Mouse (Mus musculus) kidney, postnatal 25 days (tissue): Measurements from ENCODE around the gene Sipa1l1.
"Not testable (repeated sequence)": the region's sequence is repeated elsewhere in the genome, so short reads cannot be mapped to it uniquely, and the experiment has no call there.

Experiments used
- DNase-seq, 2 experiments: peaks; one replicate each; pipeline ENCODE4 v3.0.0; 2021; ENCODE audit warnings: mixed read lengths in 2 of 2

Sipa1l1 gene

DNA sequence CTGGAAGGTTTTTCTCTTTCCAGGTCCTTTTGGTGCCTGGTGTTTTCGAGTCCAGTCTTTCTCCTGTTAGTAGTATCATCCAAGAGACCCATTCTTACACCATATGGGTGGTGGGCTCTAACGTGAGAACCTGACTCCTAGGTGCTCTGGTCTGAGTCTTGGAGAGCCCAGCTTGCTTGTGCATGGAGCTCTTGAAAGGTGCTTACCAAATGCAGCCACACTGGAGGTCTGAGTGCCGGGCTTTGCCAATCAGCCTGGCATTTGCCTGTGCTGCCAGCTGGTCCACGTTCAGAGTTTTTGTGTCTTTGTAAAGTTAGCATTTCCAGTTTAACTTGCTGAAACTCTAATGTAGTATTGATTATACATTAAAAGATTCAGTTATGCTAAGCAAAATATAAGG lies 9.5 kb downstream of the Sipa1l1 start:
- no peak for DNase-seq

DNA sequence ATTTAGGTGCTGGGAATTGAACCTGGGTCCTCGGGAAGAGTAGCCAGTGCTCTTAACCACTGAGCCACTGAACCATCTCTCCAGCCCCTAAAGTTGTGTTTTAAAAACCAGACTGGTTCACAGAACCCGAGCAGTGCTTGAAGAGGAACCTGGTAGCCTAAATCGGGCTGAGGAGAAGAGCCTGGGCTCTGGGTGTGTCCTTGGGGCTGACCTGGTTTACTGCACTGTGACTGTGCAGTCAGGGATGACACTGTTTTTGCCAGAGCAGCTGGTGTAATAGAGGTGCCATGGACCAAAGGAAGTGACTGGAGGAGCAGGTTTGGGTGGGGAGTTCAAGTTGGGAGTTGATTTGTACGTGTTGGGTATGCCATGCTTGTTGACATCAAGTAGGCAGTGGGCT lies 10.5 kb downstream of the Sipa1l1 start:
- no peak for DNase-seq

DNA sequence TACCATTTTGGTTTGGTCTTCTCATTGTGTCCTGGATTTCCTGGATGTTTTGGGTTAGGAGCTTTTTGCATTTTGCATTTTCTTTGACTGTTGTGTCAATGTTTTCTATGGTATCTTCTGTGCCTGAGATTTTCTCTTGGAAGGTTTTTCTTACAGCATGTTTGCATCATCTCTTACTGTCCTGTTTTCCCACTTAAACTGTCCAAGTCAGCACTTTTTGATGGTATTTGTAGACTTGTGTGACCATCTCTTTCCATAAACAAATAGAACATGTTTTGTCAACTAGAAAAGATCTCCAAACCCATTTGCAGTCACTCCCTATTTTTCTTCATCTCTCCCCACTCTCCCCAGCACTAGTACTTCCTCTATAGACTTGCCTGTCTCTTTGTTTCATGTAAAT lies 17.0 kb downstream of the Sipa1l1 start:
- DNase-seq: not testable (repeated sequence)

DNA sequence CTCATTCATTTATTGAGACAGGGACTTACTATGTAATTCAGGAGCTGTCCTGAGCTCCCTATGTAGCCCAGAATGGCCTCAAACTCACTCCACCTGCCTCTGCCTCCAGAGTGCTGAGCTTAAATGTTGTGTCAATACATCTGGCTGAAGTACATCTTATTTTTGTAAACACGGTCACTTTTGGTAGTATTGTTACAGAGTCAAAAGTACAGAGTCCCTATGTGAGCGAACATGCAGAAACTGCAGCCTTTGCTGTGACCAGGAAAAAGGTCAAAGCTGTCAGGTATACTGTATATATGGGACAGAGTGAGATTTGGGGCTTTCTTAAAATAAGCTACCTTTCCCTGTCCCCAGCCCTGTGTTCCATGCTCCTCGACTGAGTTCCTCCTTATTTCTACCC lies 17.6 kb downstream of the Sipa1l1 start:
- no peak for DNase-seq

DNA sequence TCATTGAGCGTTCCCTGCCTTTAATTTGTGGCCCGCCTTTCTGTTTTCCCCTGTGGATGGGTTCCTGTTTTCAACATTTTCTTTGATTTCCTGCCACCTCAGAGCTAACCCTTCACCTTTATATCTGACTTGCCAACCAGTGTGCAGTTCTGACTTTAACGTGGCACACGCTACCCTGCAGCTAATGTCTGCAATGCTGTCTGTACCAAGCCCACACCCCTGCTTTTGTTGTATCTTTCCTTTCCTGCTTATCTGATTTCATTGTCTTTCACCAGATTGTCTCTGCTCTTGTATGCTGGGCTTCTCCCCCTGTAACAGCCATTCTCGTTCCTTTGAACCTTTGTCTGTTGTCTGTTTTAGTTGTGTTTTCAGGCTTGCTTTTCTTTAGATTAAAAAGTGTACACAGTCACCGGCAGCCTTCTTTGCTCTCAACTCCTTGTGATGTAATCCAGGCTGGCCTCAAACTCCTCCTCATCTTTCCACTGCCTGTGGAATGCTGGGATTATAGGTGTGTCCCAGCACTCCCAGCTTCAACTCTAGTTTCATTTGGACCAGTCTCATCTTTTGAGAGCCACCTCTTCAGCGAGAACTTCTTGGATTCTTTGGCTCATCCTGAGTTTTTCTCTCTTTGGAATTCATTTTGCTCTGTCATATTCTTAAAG lies 18.2 kb downstream of the Sipa1l1 start:
- DNase-seq: no peak

DNA sequence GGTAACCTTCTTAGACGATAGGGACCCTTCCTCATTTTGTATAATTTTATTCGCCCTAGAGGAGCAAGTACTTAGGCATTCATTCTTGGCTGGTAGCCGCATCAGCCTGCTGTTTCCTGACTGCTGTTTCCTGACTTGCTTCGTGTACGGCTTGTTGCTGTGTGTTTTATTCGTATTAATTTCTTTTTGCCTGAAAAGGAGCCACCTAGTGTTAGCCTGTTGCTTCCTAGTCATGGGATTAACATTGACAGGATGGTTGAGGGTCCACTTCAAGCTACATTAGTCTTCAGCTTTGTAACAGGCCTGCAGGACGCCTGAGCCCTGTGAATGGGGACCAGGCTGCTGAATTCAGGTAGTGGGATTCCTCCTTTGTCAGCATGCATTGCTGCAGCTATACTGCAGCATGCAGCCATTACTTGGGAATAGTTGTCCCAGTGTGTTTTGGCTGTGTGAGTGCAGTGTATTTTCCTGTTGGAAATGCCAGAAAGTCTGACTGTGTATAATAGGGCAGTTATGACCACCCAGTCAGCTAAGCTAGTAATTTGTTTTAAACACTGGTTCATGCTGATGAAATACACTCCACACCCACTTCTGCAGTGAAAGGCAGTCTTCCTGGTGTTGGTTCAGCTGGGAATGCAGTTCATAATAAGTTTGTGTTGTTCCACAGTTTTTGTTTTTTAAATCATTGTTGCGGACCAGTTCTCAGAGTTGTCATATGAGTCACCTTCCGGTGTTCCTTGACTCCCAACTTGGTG lies 19.4 kb downstream of the Sipa1l1 start:
- peak; percentile 24 to 39 for DNase-seq

DNA sequence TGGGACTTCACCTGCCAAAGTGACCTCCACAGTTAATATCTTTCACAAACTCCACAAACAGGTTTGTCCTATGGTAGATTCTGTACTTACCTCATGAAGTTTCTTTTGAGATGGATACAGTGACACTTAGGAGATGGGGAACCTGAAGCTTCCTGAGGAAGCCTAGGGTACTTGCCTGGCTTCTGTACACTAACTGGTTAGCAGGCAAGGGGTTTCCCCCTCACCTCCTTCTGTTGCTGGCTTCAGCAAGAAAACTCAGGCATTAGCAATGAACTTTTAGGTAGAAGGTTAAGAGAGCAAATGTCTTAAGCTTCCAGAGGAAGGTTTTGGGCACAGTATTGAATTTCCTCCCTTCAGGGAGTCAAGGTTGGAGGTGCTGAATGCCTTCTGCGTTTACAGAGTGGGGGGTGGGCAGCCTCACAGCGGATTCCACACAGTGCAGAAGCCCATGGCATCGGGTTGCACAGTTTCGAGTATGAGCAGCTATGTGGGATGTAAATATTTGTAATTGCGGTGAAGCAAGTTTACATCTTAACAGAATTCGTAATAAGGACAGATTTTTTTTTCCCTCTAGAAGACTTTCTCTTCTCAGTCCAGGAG lies 20.1 kb downstream of the Sipa1l1 start:
- DNase-seq: no peak

DNA sequence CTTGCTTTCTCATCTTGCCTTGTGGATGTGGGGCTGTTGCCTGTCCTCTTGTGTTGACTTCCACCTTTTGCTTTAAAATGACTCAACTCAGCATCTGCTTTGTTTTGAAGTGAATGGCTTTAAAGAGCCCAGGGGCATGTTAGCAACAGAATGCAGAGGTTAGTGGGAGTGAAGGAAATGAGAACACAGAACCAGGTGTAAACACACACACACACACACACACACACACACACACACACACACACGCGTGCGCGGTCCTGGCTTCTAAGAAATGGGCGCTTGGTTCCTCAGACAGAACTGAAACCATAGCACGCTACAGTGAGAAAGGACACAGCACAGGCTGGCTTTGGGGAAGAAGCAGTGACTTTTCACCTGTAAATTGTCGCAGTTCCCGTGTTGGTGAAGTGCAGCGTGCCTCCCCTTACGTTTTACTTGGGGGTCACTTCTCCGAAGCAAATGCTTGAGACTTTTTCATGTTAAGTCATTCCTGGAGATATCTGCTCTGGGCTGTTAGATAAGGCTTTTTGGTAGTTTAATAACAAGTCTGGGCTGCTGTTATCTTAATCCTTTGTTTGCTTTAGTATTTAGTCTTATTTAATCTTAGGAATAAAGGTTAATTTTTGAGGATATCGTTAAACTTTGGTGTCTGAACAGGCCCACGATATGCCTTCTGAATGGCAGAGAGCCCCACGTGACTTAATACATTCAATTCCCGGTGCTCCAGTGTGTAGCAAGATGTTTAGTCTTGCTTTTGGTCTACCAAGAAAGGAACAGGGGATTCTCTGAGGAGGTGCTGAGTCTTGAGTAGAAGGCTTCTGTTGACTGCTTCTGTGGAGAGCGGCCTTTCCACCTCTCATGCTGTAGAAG lies 20.8 kb downstream of the Sipa1l1 start:
- peak in 1 of 2 experiments; percentile 43 for DNase-seq

DNA sequence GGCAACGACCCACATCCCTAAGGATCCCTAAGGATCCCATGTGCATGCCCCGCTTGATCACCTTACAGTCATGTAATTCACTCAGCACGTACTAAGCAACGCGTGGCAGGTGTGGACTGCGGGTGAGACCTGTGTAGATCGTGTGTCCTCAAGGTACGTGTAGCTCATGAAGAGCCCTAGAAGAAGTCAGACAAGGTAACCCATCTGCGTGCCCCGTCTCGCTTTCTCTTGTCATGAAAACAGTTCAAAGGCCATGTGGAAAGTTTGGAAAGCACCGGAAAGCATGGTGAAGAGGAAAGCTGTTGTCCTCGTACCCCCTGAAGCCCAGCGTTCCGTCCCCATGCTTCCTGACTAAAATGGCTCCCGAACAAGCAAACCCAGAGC lies 21.5 kb downstream of the Sipa1l1 start:
- DNase-seq: no peak

DNA sequence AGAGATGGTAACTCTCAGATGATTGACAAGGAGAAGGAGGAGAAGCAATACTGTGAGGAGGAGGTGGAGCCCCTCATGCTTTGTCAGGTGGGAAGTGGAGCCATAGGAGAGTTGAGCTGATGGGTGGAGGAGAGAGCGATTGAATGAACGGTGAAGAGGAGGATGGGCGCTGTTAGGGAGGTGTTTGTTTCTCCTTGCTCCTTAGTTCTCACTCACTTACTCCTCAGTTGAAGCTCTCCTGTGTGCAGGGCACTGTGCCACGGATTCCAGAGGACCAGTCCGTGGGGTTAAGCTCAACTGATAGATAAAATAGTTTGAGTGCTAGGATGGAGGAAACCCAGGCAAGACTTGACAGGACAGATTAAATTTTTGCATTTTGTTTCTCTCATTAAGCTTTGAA lies 22.6 kb downstream of the Sipa1l1 start:
- peak in 1 of 2 experiments; percentile 48 for DNase-seq

DNA sequence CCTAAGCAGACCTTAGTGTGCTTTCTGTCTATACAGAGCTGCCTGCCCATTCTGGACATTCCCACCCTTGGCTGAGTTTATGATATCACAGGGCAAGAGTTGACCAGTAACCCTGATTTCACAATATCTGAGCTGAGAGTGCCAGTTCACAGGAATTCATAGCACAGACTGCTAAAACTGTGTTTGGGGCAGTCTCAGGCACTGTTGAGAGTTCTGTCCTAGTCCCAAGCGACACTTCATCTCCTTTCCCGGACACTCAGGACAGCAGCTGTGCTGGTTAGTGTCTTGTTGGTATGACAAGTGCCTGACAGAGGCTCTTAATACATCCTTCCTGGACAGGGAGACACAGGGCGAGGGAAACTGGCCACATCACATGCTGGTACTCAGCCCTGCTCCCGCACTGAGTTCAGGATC lies 23.5 kb downstream of the Sipa1l1 start:
- DNase-seq: peak; percentile 46 to 77

DNA sequence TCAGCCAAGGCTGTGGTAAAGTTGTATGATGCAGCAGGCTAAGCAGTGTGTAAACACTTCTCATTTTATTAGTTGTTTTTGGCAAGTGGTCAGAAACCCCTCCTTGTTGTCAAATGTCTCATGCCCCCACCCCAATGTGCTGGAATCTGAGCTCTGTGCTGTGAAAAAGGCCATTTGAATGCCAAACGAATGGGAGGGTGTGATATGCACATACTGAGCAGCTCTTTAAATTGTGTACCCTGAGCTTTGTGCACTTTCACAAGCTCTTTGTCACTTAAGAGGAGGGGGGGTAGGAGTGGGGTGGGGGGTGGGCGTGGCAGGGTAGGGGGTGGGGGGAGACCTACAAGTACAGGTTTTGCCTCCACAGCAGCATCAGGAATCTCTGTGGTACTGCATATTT lies 24.4 kb downstream of the Sipa1l1 start:
- no peak for DNase-seq

DNA sequence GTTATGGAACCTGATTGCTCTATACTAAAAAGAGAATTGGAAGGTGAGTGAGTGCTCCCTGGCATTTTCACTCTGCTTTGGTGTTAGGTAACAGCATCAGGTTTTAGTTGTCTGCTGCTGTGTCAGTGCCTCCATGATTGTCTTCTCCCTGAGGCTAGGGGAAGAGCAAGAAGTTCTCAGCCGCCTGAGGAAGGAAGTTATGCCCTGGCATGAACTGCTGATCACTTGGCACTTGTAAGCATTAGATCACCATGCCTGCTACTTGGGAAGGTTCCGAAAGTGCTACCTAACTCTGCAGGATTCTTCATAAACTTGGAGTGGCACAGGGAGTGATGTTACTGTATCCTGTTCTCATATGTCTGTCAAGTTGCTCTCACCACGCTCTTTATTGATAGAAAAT lies 25.8 kb downstream of the Sipa1l1 start:
- no peak for DNase-seq

DNA sequence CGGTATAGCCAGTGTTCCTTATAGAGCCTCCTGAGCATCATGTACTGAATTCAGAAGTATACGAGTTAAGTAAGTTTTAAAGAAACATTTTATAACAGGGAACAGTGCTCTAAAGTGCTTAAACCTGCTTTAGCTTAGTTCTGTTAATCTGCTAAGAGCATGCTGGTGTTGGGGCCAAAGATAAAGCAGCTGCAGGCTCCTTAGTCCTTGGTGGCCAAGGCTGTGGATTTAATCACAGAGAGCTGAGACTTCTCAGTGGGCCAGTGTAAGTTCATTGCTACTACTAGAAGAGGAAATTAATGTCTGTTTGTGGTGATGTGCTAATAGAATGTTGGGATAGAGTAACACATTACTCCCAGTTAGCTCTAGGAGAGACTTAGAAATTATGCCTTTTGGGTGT lies 27.1 kb downstream of the Sipa1l1 start:
- DNase-seq: no peak

DNA sequence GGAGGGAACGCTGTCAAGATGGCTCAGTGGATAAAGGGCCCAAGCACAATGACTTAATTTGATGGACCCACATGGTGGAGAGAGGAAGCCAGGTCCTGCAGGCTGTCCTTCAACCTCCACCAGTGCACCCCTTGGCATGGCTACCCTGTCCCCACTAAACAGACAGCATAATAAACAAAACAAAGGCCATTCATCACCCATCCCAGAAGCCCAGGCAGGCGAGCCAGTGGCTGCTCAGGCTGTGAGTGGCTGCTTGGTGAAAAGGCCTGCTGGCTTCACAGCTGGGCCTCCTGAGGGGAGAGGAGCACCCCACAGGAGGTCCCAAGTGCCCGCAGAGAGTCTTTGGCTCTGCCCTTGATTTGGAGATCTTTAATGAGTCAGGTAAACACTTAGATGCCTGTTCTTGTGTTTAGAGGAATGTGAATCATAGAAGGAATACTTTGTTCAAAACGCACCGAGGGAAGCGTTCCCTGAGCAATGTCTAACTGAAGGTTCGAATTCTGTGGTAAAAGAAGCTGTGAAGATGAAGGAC lies 27.6 kb downstream of the Sipa1l1 start:
- DNase-seq: no peak

DNA sequence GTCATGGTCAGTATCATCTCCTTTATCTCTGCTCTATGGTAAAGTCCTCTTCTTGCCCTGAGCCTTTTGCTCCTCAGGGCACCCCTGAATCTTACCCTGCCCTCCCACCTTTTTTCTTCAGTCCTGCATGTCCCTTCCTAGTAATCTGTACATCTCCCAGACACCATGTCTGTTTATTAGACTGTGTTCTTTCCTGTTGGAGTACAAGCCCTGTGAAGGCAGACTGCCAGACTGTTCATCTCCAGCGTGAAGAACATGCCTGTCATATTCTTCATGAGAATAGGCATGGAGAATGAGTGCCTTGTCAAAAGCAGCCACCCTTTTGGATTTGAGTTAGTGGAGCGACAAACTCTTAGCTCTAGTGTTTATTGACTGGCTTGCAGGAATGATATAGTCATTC lies 28.1 kb downstream of the Sipa1l1 start:
- no peak for DNase-seq

DNA sequence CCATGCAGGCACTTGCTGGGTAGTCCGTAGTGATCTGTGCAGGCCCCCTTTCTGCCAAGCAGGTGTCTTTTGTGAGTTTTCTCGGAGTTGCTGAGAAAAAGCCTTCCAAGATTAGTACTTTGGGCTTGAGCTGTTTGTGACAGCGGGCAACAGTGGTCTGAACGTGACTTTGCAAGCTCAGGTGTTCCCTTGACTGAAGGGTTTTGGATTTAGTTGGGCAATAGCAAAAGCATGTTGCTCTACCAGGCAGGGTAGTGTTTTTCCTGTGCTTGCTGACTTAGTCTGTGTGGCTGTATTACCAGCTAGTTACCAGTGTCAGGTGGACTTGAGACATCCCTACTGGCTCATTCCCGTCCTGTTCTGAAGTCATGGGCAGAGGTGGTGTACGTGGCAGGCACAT lies 30.2 kb downstream of the Sipa1l1 start:
- DNase-seq: no peak

DNA sequence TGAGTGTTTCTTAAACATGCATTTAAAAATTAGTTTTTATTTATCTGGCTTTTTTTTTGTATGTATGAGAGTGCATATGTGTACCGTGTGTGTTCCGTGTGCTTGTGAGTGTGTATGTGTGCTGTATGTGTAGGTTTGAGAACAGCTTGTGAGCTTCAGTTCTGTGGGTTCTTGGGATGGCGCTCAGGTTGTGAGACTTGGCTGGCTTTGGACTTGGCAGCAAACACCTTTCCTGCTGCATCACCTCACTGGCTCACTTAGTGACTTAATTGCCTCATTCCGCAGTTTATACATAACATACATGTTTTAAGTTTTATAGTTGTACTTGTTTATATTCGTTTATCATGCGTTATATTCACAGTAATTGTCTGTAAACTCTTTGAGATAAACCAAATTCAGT lies 35.0 kb downstream of the Sipa1l1 start:
- peak in 1 of 2 experiments; percentile 9 for DNase-seq

DNA sequence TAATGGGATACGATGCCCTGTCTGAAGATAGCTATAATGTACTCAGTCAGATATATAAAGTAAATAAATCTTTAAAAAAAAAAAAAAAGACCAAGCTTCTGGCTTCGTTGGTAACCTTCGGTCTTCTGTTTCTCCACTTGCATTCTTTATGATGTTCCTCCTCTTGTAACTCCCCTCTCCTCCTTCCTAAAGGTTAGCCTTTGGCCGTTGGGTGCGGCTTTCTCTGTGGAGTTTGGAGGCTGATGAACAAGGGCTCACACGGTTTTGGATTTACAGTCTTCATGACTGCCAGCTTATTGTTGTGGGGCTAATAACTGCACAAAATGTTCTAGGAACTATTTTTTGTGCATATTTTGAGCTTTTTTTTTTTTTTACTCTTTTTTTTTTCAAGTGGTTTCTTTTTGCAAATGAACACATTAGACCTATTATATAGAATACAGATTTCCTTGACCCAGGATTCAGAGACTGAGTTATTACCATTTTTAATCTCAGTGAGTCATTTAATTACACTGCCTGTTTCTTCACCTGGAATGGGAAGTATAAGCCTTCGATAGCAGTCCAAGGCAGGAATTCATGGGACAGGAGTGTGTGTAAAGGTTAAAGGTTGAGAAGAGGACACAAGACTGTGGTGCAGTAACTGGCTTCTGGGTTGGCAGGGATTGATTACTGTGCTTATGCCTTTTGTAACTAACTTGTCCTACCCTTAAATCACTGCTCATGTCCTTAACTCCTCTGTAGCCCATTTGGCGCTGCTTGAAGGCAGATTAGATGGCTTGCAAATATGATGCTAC lies 37.9 kb downstream of the Sipa1l1 start:
- DNase-seq: no peak

DNA sequence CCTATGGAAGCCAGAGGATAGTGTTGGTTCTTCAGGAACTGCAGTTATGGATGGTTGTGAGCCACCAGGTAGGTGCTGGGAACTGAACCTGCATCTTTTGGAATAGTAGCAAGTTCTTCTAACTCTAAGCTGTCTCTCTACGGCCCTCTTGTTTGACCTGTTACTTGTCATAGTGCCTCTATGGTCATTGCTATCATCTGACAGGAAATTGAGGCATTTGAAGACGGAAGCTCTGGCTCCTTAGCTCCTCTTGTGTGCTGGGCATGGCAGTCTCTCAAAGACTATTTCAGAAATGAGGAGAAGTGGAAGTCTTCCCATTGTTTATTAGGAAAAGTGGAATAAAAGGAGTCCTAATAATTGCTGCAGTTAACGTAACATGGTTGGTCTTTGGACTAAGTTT lies 38.9 kb downstream of the Sipa1l1 start:
- no peak for DNase-seq

DNA sequence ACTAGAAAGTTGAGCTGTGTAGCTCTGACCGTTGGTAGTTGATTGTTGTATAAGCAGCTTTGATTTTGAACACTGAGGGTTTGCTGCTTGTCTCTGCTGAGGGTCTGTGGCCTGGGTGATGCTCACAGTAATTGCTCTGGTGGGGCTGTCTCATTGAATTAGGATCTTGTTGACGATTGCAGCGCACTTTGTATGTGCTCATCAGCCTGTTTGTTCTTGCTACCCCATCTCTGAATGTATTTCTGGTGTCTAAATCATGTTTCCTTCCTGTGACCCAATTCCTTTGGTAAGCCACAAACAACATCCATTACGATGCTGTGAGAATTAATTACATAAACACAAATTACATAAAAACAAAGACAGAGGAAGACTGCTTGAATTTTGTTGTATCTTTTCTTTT lies 39.5 kb downstream of the Sipa1l1 start:
- no peak for DNase-seq

DNA sequence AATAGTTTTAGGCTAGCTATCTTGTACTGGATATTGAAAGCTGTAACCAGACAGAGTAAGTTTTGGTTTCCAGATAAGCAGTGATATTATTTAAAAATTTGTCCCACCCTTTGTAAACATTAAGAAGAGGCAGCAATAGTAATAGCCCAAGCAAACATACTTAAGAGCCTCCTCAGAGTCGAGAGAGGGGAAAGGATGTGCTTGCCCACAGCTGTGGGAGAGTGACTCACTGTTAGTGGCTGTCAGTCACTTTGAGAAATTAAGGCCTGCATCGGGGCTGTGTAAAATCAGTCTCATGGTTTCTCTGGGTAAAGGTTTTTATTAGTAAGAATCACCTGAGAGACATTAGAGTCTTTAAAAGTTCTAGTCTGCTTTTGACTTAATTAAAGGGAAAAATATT lies 40.6 kb downstream of the Sipa1l1 start:
- no peak for DNase-seq
